Mouse (Mus musculus) forebrain, embryonic 11.5 days (tissue): ENCODE measurements around the gene Rnf26. TPM values are rescaled to one million over a fixed set of nuclear protein-coding genes. Genes with fewer than 3 reads are reported as not detected.

Source experiments
- ATAC-seq: fragments of 200-750 bp; cut with Nextera tagmentation; replicated peaks from 2 replicates; pipeline ENCODE4 v1.8.0; 2017; ENCODE audit warnings: moderate TSS enrichment; ENCODE audit not compliant: low FRiP score
- DNase-seq: peaks from one replicate; pipeline ENCODE4 v3.0.0-alpha.2; 2017; ENCODE audit warnings: low spot score
- H3K27ac ChIP-seq: fragments of 300-500 bp; sonication (generic); 2 replicates; pipeline ENCODE4 v1.5.1; 2014; ENCODE audit warnings: low read depth, low read length
- H3K27me3 ChIP-seq: fragments of 300-500 bp; sonication (generic); 2 replicates; pipeline ENCODE4 v1.6.1; 2014; ENCODE audit warnings: mild to moderate bottlenecking, low read length, mixed read lengths; ENCODE audit not compliant: control insufficient read depth, insufficient read depth
- H3K36me3 ChIP-seq: fragments of 300-500 bp; sonication (generic); 2 replicates; pipeline ENCODE4 v1.6.1; 2014; ENCODE audit warnings: mild to moderate bottlenecking, low read length, moderate library complexity, mixed read lengths; ENCODE audit not compliant: control insufficient read depth, insufficient read depth
- H3K4me1 ChIP-seq: fragments of 300-500 bp; sonication (generic); replicated peaks from 2 replicates; pipeline ENCODE4 v1.6.1; 2014; ENCODE audit warnings: low read length, mixed read lengths; ENCODE audit not compliant: control insufficient read depth, insufficient read depth
- H3K4me2 ChIP-seq: fragments of 300-500 bp; sonication (generic); 2 replicates; pipeline ENCODE4 v1.6.1; 2014; ENCODE audit warnings: low read depth, mild to moderate bottlenecking, low read length, moderate library complexity, mixed read lengths; ENCODE audit not compliant: severe bottlenecking
- H3K4me3 ChIP-seq: fragments of 300-500 bp; sonication (generic); 2 replicates; pipeline ENCODE4 v1.5.1; 2014; ENCODE audit warnings: low read depth, low read length
- H3K9ac ChIP-seq: fragments of 300-500 bp; sonication (generic); 2 replicates; pipeline ENCODE4 v1.6.1; 2014; ENCODE audit warnings: low read length
- H3K9me3 ChIP-seq: fragments of 300-500 bp; sonication (generic); 2 replicates; pipeline ENCODE4 v1.6.1; 2016; ENCODE audit warnings: low read length, mixed read lengths; ENCODE audit not compliant: control insufficient read depth
- WGBS: fragments of 180-500 bp; shearing (Covaris S2); extraction: QIAGEN DNeasy Blood & Tissue Kit; methylation state at CpG from one replicate; pipeline ENCODE4 v1.1.7; 2014; 5-methylcytosine and 5-hydroxymethylcytosine counted together
- polyA plus RNA-seq: library from polyadenylated mRNA; unstranded; fragments of >200 nt; fragmentation: Nextera tagmentation; extraction: Ambion mirVana; gene quantifications from 2 replicates; pipeline ENCODE4 v1.2.1, GENCODE M21; 2014

The Rnf26 gene
- polyA plus RNA-seq, 1 experiment from 2014 or later: 82.3 TPM

DNA sequence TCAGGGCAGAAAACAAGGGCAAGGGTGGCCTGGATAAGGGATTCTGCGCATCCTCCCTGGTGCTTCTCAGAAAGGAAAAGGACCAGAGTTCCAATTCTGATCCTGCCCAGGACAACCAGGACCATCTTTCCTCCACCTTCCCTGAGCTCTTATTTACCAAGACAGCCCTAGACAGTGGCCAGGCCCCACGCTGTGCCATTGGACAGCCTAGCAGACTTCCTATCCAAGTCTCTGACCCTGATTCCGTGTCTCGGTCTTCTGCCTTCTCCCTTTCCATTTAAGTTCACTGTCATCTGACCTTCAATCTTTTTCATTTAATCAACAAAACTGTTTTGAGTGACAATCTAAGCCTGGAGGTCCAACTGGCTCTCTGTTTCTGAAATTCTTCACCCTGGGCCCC, 6.7 kb downstream of the Rnf26 start:
- H3K27me3 ChIP-seq: no peaks in the 10 kb centered on the region
- H3K36me3 ChIP-seq: no peaks in the 10 kb centered on the region; the same call in 1 of the 2 replicates
- H3K4me3 ChIP-seq: no peak overlapping the region
- H3K9me3 ChIP-seq: no peaks in the 10 kb centered on the region
- ATAC-seq (no peak), DNase-seq (no peak)
- H3K4me1 ChIP-seq: peaks cover 25% of the 10 kb centered on the region
- no peak overlapping the region; the same call in 1 of the 2 replicates for H3K9ac ChIP-seq
- WGBS: 76% methylated on average over 4 of the region's 4 CpGs
- H3K27ac ChIP-seq: no peak overlapping the region
- no peak overlapping the region for H3K4me2 ChIP-seq

- DNase-seq: no peak
- no peak overlapping the region for H3K4me2 ChIP-seq
- WGBS: 87% methylated on average over 7 of the region's 7 CpGs
- peaks cover 25% of the 10 kb centered on the region for H3K4me1 ChIP-seq
- no peak overlapping the region for H3K4me3 ChIP-seq
- H3K9ac ChIP-seq: no peak overlapping the region
- no peaks in the 10 kb centered on the region; the same call in 1 of the 2 replicates for H3K36me3 ChIP-seq
- no peak overlapping the region for H3K27ac ChIP-seq
- no peaks in the 10 kb centered on the region for H3K27me3 ChIP-seq
- H3K9me3 ChIP-seq: no peaks in the 10 kb centered on the region
- ATAC-seq: no peak
These were observed 7.1 kb downstream of the Rnf26 start for GRCm38 (mm10) chr9:44106182-44106581.

DNA sequence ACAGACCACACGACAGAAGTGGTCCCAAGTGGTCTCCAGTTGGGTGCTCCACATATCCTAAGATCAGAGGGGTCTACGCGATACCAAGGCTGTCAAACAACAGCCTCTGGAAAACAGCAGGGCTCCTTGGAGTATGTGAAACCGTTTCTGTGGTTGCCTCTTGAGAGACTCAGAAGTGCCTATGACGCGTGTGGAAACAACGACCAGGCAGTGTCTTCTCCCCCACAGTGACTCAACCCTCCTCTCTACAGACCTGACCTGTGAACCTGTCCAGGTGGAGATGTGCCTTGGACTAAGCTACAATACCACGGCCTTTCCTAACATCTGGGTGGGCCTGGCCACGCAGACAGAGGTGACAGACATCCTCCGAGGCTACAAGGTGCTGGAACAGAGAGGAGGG, 7.5 kb downstream of the Rnf26 start:
- Histone ChIP-seq H3K9me3 (no peaks in the 10 kb centered on the region), H3K27me3 (no peaks in the 10 kb centered on the region), H3K9ac (no peak overlapping the region), H3K27ac (no peak overlapping the region), H3K4me1 (peaks cover 25% of the 10 kb centered on the region), H3K4me3 (no peak overlapping the region), H3K4me2 (no peak overlapping the region), H3K36me3 (no peaks in the 10 kb centered on the region; the same call in 1 of the 2 replicates)
- DNase-seq (no peak), ATAC-seq (no peak)
- WGBS: 93% methylated on average over 10 of the region's 10 CpGs

DNA sequence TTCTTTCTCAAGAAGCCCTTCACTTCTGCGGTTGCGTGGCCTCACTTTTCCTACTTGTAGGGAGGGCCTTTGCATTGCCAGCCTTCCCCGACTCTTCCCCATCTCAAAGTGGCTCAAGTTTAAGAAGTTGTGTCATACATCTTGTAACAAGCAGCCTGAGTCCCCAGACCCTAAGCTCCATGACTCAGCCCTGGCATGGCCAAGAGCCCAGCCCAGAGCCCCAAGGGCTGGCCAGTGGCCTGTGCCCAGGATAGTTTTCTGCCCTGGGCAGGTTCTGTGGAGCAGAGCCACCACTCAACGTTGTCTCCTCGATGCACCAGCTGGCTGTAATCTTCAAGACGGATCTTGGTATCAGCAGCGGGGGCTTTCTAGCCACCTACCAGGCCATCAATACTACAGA, 8.4 kb downstream of the Rnf26 start:
- no peak for DNase-seq
- WGBS: 94% methylated on average over 7 of the region's 7 CpGs
- Histone ChIP-seq H3K4me2 (no peak overlapping the region), H3K4me1 (peaks cover 23% of the 10 kb centered on the region), H3K9me3 (no peaks in the 10 kb centered on the region), H3K4me3 (no peak overlapping the region), H3K9ac (no peak overlapping the region), H3K27ac (no peak overlapping the region), H3K27me3 (no peaks in the 10 kb centered on the region), H3K36me3 (no peaks in the 10 kb centered on the region; the same call in 1 of the 2 replicates)
- no peak for ATAC-seq

DNA sequence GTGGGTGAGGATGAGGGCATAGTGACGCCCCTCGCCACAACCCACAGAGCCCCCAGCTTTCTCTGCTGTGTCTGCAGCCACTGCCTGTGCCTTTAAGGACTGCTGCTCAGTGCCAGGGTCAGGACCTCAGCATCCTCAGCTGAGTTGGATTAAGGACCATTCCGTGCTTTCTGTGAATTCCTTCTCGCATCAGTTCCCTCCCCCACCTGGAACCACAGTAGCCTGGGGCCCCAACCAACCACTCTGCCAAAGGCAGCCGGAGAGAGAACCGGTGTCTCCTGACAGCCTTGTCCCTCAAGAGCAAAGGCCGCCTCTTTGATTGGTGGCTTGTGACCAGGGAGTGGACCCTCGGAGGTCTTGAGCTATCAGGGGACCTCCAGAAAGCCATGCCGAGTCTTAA, 11.8 kb downstream of the Rnf26 start, which contains the start of gene Mfrp:
Gene Mfrp, plus strand, starts transcription at position 240 of the 400 bp plus-strand sequence.
- Histone ChIP-seq H3K9ac (no peak within 1 kb of the TSS), H3K27ac (no peak within 1 kb of the TSS), H3K4me2 (no peak within 1 kb of the TSS), H3K36me3 (no peaks in the 10 kb centered on the region; the same call in 1 of the 2 replicates), H3K9me3 (no peaks in the 10 kb centered on the region), H3K27me3 (no peaks in the 10 kb centered on the region), H3K4me1 (peaks cover 2% of the 10 kb centered on the region; the same call in 1 of the 2 replicates), H3K4me3 (no peak within 1 kb of the TSS)
- no peak for DNase-seq
- 49% methylated on average over 9 of the region's 9 CpGs for WGBS
- ATAC-seq: no peak

DNA sequence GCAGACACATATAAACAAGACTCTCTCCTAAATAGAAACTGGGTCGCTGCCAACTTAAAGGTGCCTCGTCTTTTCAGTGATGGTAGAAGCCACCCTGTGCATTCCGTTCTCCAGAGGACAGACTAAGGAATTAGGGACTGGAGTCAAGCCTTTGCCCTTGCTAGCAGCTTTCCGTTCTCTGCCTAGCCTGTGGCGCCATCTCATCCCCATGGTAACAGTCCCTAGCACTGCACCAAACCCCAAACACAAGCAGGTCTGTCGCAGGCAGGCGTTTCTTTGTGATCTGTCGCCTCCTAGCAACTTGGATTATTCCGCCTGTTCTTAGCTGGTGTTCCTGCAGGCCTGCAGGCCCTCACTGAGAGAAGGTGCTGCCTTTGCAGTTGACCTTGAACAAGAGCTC, 16.8 kb downstream of the Rnf26 start:
- peak; percentile 74 for DNase-seq
- Histone ChIP-seq H3K36me3 (no peaks in the 10 kb centered on the region), H3K27ac (no peak overlapping the region), H3K4me3 (no peak overlapping the region), H3K4me1 (peaks cover 5% of the 10 kb centered on the region; the same call in 1 of the 2 replicates), H3K27me3 (no peaks in the 10 kb centered on the region), H3K4me2 (no peak overlapping the region), H3K9ac (no peak overlapping the region), H3K9me3 (no peaks in the 10 kb centered on the region)
- WGBS: 15% methylated on average over 9 of the region's 9 CpGs
- ATAC-seq: 0 out of 2 replicates have a peak, but pooled peaks have one; percentile 61

- Histone ChIP-seq H3K4me2 (no peak overlapping the region), H3K9me3 (no peaks in the 10 kb centered on the region), H3K36me3 (no peaks in the 10 kb centered on the region), H3K4me3 (no peak overlapping the region), H3K4me1 (peaks cover 5% of the 10 kb centered on the region; the same call in 1 of the 2 replicates), H3K27ac (no peak overlapping the region), H3K27me3 (no peaks in the 10 kb centered on the region), H3K9ac (no peak overlapping the region)
- ATAC-seq (no peak), DNase-seq (no peak)
- 91% methylated on average over 9 of the region's 9 CpGs for WGBS
These were observed 17.5 kb downstream of the Rnf26 start for GRCm38 (mm10) chr9:44095781-44096180.

GRCm38 (mm10) chr9:44094737-44095136, 18.6 kb downstream of the Rnf26 start:
- Histone ChIP-seq H3K27ac (no peak overlapping the region), H3K27me3 (no peaks in the 10 kb centered on the region), H3K36me3 (no peaks in the 10 kb centered on the region), H3K4me2 (no peak overlapping the region), H3K4me1 (peaks cover 5% of the 10 kb centered on the region; the same call in 1 of the 2 replicates), H3K9me3 (no peaks in the 10 kb centered on the region), H3K9ac (no peak overlapping the region), H3K4me3 (no peak overlapping the region)
- no peak for DNase-seq
- WGBS: 84% methylated on average over 3 of the region's 3 CpGs
- ATAC-seq: no peak
